Mouse (Mus musculus) hindlimb bud, embryonic 11.5 days (tissue): ENCODE measurements around the gene Tprn.
A peak's percentile ranks its signal among the peaks of the same experiment; 100 is the strongest.

Experiments used
- DNase-seq: peaks from one replicate; pipeline ENCODE4 v3.0.0-alpha.2; 2012; ENCODE audit warnings: low read depth, low spot score; ENCODE audit errors: extremely low spot score

Tprn gene

DNA sequence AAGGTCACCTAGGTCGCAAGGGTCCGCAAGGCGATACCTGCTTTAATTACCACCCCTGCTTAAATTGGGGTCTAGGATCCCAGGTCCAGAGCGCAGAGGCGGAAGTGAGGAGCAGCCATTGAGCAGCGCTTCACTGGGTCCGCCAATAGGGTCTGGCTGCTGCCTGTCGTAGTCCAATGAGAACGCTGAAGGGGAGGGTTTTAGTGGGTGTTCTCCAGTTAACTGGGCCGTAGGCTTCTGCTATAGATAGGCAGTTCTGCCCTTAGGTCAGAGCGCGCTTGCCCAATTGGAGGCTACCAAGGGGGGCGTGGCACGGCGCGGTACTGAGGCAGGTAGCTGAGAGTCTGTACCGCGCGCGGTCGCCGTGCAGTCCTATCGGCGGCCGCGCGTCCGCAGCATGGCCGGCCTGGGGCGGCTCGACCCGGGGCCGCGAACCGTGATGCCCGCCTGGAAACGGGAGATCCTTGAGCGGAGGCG, at the start of gene Tprn:
Gene Tprn (plus strand): TSS at position 328 of the 477 bp plus-strand sequence.
- peak; percentile 86 for DNase-seq

GRCm38 (mm10) chr2:25213266-25213865, 49.1 kb upstream of the Tprn start:
- no peak for DNase-seq

- no peak for DNase-seq
These were observed 48.0 kb upstream of the Tprn start, which contains the start of gene Stpg3 for GRCm38 (mm10) chr2:25214444-25214843. Gene Stpg3 (minus strand): TSS chr2:25214637.

GRCm38 (mm10) chr2:25217666-25218065, 44.8 kb upstream of the Tprn start:
- no peak for DNase-seq

- no peak for DNase-seq
These were observed 44.0 kb upstream of the Tprn start, which contains the start of gene Fam166a for GRCm38 (mm10) chr2:25218445-25218844. Gene Fam166a (plus strand): TSS chr2:25218745.

GRCm38 (mm10) chr2:25221331-25221772, 41.1 kb upstream of the Tprn start:
- DNase-seq: no peak

DNA sequence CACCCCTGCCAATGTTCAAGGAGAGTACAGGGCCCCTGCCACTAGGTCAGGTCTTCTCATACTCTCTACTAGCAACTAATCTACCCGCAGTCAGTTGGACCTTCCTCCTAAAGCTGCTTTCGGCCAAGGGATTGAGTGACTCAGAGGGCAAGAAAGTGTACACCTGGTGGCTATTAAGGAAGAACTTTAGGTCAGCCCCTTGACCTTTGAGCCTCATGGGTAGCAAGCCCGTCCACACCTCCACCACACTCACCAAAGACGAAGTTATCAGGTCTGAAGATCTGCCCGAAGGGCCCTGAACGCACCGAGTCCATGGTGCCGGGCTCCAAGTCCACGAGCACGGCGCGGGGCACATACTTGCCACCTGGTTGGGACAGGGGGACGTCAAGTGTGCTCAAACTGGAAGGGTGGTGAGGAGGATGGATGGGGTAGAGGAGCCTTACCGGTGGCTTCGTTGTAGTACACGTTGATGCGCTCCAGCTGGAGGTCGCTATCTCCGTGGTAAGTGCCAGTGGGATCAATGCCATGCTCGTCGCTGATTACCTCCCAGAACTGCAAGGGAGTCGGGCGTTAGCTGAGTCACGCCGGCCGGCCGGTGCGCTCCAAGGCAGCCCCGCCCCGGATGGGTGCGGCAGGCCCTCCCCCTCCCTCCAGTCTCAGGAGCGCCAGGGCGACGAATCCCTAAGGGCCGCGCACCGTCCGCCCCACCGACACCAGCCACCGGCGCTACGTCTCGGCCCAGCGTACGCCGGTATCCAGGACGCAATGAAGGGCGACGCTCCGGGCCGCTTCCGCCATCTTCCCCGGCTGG, 38.5 kb upstream of the Tprn start:
- DNase-seq: no peak

DNA sequence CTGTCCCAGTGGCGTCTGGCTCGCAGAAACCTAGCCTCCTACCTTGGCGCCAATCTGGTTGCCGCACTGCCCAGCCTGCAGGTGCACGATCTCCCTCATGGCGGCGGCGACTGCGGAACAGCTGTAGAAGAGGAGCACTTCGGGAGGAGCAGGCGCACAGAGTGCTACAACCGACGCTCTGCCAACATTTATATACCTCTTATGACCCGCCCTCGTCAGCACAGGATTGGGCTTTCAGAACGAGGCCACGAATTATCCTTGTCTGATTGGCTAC, 38.0 kb upstream of the Tprn start, which contains the start of gene Tubb4b:
Gene Tubb4b (minus strand): TSS at position 211 of the 274 bp plus-strand sequence.
- no peak for DNase-seq

DNA sequence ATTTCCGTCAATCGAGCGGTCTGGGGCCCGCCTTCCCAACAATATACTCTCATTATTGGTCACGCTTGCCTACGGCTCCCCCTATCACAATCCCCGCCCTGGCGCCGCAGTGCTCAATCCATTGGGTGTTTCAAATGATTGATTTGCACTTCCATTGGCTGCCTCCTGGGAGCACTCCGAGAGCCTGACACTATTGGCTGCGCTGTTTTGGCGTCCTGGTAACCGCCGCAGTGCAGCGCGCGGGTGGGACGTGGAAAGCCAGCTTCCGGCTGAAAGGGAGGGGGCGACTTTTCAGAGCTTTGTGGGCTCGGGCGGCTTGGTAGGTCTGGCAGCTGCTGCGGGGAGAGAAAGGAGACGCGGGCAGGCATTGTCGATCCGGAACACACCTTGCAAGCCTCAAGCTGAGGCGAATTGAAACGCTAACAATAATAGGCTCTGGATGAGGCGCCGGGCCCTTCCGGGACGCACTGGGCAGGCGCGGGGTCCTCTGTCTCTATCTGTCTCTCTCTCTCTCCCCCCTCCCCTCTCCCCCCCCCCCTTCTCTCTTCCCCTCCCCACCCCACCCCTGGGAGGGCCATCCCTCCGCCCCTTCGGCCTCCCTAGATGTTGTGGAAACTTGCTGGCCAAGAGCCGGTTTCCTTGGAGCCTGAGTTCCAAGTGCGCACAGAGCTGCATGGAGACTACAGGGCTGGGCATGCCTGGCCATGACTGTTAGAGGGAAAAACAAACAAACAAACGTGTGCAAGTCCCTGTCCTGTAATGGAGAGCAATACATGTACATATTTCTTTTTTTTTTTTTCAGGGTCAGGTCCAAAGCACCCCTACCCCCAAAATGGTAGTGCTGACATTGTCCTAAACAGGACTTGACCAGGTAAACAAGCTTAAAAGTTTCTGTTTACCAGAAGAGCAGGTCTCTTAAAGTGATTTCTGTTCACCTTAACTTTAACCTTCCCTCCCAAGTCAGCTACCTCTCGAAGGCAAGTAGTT, 37.4 kb upstream of the Tprn start:
- peak; percentile 98 for DNase-seq

DNA sequence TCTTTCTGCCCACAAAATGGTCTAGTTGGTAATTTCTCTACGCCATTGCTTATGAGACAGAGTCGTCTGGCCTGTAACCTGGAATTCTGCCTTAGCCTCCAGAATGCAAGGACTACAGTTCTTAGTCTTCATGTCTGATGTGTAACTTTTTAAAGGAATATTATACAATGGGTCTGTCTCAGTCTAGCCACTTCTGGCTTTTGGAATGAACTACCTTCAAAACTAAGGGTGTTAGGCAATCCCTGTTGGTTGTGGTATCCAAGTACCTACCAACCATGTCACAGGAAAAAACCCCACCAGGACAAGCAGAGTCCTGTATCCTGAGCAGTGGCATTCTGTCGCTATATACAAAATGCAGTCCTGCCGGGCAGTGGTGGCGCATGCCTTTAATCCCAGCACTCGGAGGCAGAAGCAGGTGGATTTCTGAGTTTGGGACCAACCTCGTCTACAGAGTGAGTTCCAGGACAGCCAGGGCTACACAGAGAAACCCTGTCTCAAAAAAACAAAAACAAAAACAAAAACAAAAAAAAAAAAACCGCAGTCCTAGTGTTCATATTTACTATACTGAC, 36.5 kb upstream of the Tprn start:
- DNase-seq: no peak

DNA sequence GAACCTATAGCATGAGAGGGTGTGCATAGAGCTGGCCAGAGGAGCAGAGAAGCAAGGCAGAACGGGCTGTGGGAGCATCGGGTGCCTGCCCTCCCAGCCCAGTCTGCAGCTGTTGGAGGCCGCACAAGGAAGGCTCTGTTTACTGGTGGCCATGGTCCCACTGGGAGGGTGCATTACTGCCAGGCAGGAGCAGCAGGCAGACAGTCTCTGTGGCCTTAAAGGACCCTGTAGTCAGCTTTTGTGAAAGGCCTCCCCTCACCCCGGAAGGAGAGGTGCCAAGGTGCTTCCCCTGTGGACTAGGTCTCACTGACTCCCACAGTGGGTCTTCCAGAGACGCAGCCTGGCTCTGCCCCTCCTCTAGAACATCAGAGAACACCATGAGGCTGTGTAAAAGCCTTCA, 35.6 kb upstream of the Tprn start:
- no peak for DNase-seq

- no peak for DNase-seq
These were observed 35.0 kb upstream of the Tprn start for GRCm38 (mm10) chr2:25227406-25227805.

- peak; percentile 68 for DNase-seq
These were observed 34.0 kb upstream of the Tprn start for GRCm38 (mm10) chr2:25228431-25228889.

- no peak for DNase-seq
These were observed 33.4 kb upstream of the Tprn start for GRCm38 (mm10) chr2:25228995-25229530.

GRCm38 (mm10) chr2:25229582-25229981, 32.8 kb upstream of the Tprn start:
- no peak for DNase-seq

- DNase-seq: no peak
These were observed 31.8 kb upstream of the Tprn start for GRCm38 (mm10) chr2:25230581-25230980.

- no peak for DNase-seq
These were observed 31.4 kb upstream of the Tprn start for GRCm38 (mm10) chr2:25231038-25231437.

GRCm38 (mm10) chr2:25233421-25233820, 29.0 kb upstream of the Tprn start:
- no peak for DNase-seq

- no peak for DNase-seq
These were observed 28.4 kb upstream of the Tprn start, which contains the start of gene Slc34a3 for GRCm38 (mm10) chr2:25234050-25234449. Gene Slc34a3 (minus strand): TSS chr2:25234364.

DNA sequence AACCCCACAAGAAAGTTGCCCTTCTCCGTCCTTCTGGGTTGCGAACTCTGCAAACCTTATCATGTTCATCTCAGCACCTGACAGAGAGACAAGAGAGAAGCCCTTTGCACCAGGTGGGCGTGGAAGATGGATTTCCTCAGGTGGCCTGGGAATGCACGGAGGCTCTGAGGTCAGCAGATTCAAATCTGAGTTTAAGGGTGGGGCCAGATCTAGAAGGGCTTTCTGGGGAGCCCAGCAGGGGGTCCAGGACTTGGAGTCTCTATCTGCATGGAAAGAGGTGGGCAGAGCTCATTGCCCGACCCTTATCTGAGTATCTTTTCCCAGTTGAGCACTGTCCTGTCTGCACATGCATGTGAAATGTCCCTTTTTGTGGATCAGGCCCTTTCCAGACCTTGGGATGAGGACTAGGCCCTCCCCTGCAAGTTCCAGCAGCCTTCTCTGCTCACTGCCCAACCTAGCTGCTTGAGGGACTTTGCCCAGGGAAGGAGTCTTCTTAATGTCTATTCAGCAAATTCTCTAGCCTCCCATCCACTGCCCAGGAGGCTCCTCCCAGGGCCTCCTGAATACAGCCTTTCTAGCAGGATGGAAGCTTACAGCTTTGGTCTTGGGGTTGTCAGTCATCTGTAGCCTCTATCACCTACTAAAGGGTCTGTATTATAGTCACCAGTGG, 27.7 kb upstream of the Tprn start:
- DNase-seq: no peak
